Mouse (Mus musculus): ENCODE measurements around the gene Senp8. TPM values are rescaled to one million over a fixed set of nuclear protein-coding genes. Genes with fewer than 3 reads are reported as not detected.
"Not testable (repeated sequence)": the region's sequence is repeated elsewhere in the genome, so short reads cannot be mapped to it uniquely, and the experiment has no call there.

Senp8 gene
- 9.1 and 9.9 TPM in 2 replicates for polyA plus RNA-seq (2015; fragmentation: Nextera tagmentation; extraction: Ambion mirVana)

GRCm38 (mm10) chr9:59750267-59751065 lies at the start of gene Senp8, which contains the start of gene Myo9a:
TSS of gene Senp8 (minus strand) at chr9:59750710.
TSS of gene Myo9a (plus strand) at chr9:59750896.
- peak within 1 kb of the TSS; percentile 78 for H3K4me3 ChIP-seq (ENCODE audit: low read length)
- peaks cover 9% of the 10 kb centered on the region for H3K4me1 ChIP-seq (replicated peaks; ENCODE audit: control insufficient read depth, insufficient read depth, low read length)
- no peaks in the 10 kb centered on the region for H3K27me3 ChIP-seq (ENCODE audit: control insufficient read depth, insufficient read depth, low read depth, low read length)
- ATAC-seq (ENCODE audit: low read depth): peak; percentile 96
- no peaks in the 10 kb centered on the region for H3K9me3 ChIP-seq (ENCODE audit: control insufficient read depth, low read length)
- no peaks in the 10 kb centered on the region for H3K36me3 ChIP-seq (ENCODE audit: control insufficient read depth, insufficient read depth, low read length)
- H3K27ac ChIP-seq (ENCODE audit: low read length): peak within 1 kb of the TSS; percentile 96
- peak within 1 kb of the TSS; percentile 90 for H3K9ac ChIP-seq (ENCODE audit: low read length)
- under 1% methylated on average over 48 of the region's 59 CpGs for WGBS
- H3K4me2 ChIP-seq (ENCODE audit: low read depth, low read length): peak within 1 kb of the TSS; percentile 91

- WGBS: 89% methylated on average over 12 of the region's 13 CpGs
- not testable (repeated sequence) for H3K27me3 ChIP-seq (ENCODE audit: control insufficient read depth, insufficient read depth, low read depth, low read length); H3K9me3 ChIP-seq (ENCODE audit: control insufficient read depth, low read length); H3K36me3 ChIP-seq (ENCODE audit: control insufficient read depth, insufficient read depth, low read length); H3K27ac ChIP-seq (ENCODE audit: low read length); H3K4me3 ChIP-seq (ENCODE audit: low read length); H3K9ac ChIP-seq (ENCODE audit: low read length); H3K4me2 ChIP-seq (ENCODE audit: low read depth, low read length); H3K4me1 ChIP-seq (replicated peaks; ENCODE audit: control insufficient read depth, insufficient read depth, low read length); ATAC-seq (ENCODE audit: low read depth)
Observed at GRCm38 (mm10) chr9:59766966-59767461, 16.5 kb upstream of the Senp8 start.

GRCm38 (mm10) chr9:59760515-59760914 lies 10.0 kb upstream of the Senp8 start:
- WGBS: 63% methylated on average over 3 of the region's 3 CpGs
- no peak for ATAC-seq (ENCODE audit: low read depth)

GRCm38 (mm10) chr9:59757016-59757415 lies 6.5 kb upstream of the Senp8 start:
- ATAC-seq (ENCODE audit: low read depth); H3K27me3 ChIP-seq (ENCODE audit: control insufficient read depth, insufficient read depth, low read depth, low read length); H3K36me3 ChIP-seq (ENCODE audit: control insufficient read depth, insufficient read depth, low read length); H3K4me1 ChIP-seq (replicated peaks; ENCODE audit: control insufficient read depth, insufficient read depth, low read length); H3K4me3 ChIP-seq (ENCODE audit: low read length); H3K27ac ChIP-seq (ENCODE audit: low read length); H3K9ac ChIP-seq (ENCODE audit: low read length); H3K9me3 ChIP-seq (ENCODE audit: control insufficient read depth, low read length); H3K4me2 ChIP-seq (ENCODE audit: low read depth, low read length): not testable (repeated sequence)
- WGBS: 93% methylated on average over 2 of the region's 3 CpGs

More at GRCm38 (mm10) chr9:59760515-59760914, 10.0 kb upstream of the Senp8 start:
- no peak overlapping the region for H3K9ac ChIP-seq (ENCODE audit: low read length)
- no peaks in the 10 kb centered on the region for H3K9me3 ChIP-seq (ENCODE audit: control insufficient read depth, low read length)
- H3K4me2 ChIP-seq (ENCODE audit: low read depth, low read length): no peak overlapping the region
- H3K4me1 ChIP-seq (replicated peaks; ENCODE audit: control insufficient read depth, insufficient read depth, low read length): peaks cover 5% of the 10 kb centered on the region; the same call in 1 of the 2 replicates
- H3K36me3 ChIP-seq (ENCODE audit: control insufficient read depth, insufficient read depth, low read length): no peaks in the 10 kb centered on the region
- H3K27me3 ChIP-seq (ENCODE audit: control insufficient read depth, insufficient read depth, low read depth, low read length): no peaks in the 10 kb centered on the region
- H3K4me3 ChIP-seq (ENCODE audit: low read length): no peak overlapping the region
- no peak overlapping the region for H3K27ac ChIP-seq (ENCODE audit: low read length)

- peaks cover 8% of the 10 kb centered on the region; the same call in 1 of the 2 replicates for H3K4me1 ChIP-seq (replicated peaks; ENCODE audit: control insufficient read depth, insufficient read depth, low read length)
- no peak overlapping the region for H3K27ac ChIP-seq (ENCODE audit: low read length)
- H3K9ac ChIP-seq (ENCODE audit: low read length): no peak overlapping the region
- WGBS: 28% methylated on average over 2 of the region's 2 CpGs
- no peaks in the 10 kb centered on the region for H3K27me3 ChIP-seq (ENCODE audit: control insufficient read depth, insufficient read depth, low read depth, low read length)
- H3K4me3 ChIP-seq (ENCODE audit: low read length): no peak overlapping the region
- H3K9me3 ChIP-seq (ENCODE audit: control insufficient read depth, low read length): no peaks in the 10 kb centered on the region
- H3K4me2 ChIP-seq (ENCODE audit: low read depth, low read length): no peak overlapping the region
- ATAC-seq (ENCODE audit: low read depth): no peak
- no peaks in the 10 kb centered on the region for H3K36me3 ChIP-seq (ENCODE audit: control insufficient read depth, insufficient read depth, low read length)
Observed at GRCm38 (mm10) chr9:59755199-59755598, 4.7 kb upstream of the Senp8 start.

- peak overlapping the region; percentile 96; the same call in 1 of the 2 replicates for H3K27ac ChIP-seq (ENCODE audit: low read length)
- peaks cover 15% of the 10 kb centered on the region for H3K4me1 ChIP-seq (replicated peaks; ENCODE audit: control insufficient read depth, insufficient read depth, low read length)
Observed at GRCm38 (mm10) chr9:59751966-59752365, 1.5 kb upstream of the Senp8 start.

GRCm38 (mm10) chr9:59751066-59751581 lies 614 bp upstream of the Senp8 start:
- 0% methylated on average over 40 of the region's 49 CpGs for WGBS
- H3K4me3 ChIP-seq (ENCODE audit: low read length): peak overlapping the region; percentile 78
- peak; percentile 94 for ATAC-seq (ENCODE audit: low read depth)
- peaks cover 15% of the 10 kb centered on the region for H3K4me1 ChIP-seq (replicated peaks; ENCODE audit: control insufficient read depth, insufficient read depth, low read length)
- no peaks in the 10 kb centered on the region for H3K27me3 ChIP-seq (ENCODE audit: control insufficient read depth, insufficient read depth, low read depth, low read length)
- H3K27ac ChIP-seq (ENCODE audit: low read length): peak overlapping the region; percentile 96
- H3K9me3 ChIP-seq (ENCODE audit: control insufficient read depth, low read length): no peaks in the 10 kb centered on the region
- peak overlapping the region; percentile 90 for H3K9ac ChIP-seq (ENCODE audit: low read length)
- H3K36me3 ChIP-seq (ENCODE audit: control insufficient read depth, insufficient read depth, low read length): no peaks in the 10 kb centered on the region
- peak overlapping the region; percentile 91 for H3K4me2 ChIP-seq (ENCODE audit: low read depth, low read length)

More at GRCm38 (mm10) chr9:59751966-59752365, 1.5 kb upstream of the Senp8 start:
- 0% methylated on average over 2 of the region's 2 CpGs for WGBS
- Histone ChIP-seq H3K36me3 (ENCODE audit: control insufficient read depth, insufficient read depth, low read length) (no peaks in the 10 kb centered on the region), H3K4me2 (ENCODE audit: low read depth, low read length) (peak overlapping the region; percentile 91), H3K4me3 (ENCODE audit: low read length) (peak overlapping the region; percentile 78), H3K9me3 (ENCODE audit: control insufficient read depth, low read length) (no peaks in the 10 kb centered on the region), H3K9ac (ENCODE audit: low read length) (peak overlapping the region; percentile 90), H3K27me3 (ENCODE audit: control insufficient read depth, insufficient read depth, low read depth, low read length) (no peaks in the 10 kb centered on the region)
- no peak for ATAC-seq (ENCODE audit: low read depth)

GRCm38 (mm10) chr9:59749581-59750265 lies 787 bp downstream of the Senp8 start:
- Histone ChIP-seq H3K27me3 (ENCODE audit: control insufficient read depth, insufficient read depth, low read depth, low read length) (no peaks in the 10 kb centered on the region), H3K4me3 (ENCODE audit: low read length) (peak overlapping the region; percentile 78), H3K36me3 (ENCODE audit: control insufficient read depth, insufficient read depth, low read length) (no peaks in the 10 kb centered on the region), H3K9ac (ENCODE audit: low read length) (peak overlapping the region; percentile 67), H3K9me3 (ENCODE audit: control insufficient read depth, low read length) (no peaks in the 10 kb centered on the region), H3K27ac (ENCODE audit: low read length) (peak overlapping the region; percentile 84), H3K4me1 (replicated peaks; ENCODE audit: control insufficient read depth, insufficient read depth, low read length) (peaks cover 9% of the 10 kb centered on the region), H3K4me2 (ENCODE audit: low read depth, low read length) (peak overlapping the region; percentile 83)
- WGBS: 27% methylated on average over 12 of the region's 12 CpGs
- no peak for ATAC-seq (ENCODE audit: low read depth)

- H3K4me1 ChIP-seq (replicated peaks; ENCODE audit: control insufficient read depth, insufficient read depth, low read length): peaks cover 9% of the 10 kb centered on the region
- no peak for ATAC-seq (ENCODE audit: low read depth)
- no peaks in the 10 kb centered on the region for H3K27me3 ChIP-seq (ENCODE audit: control insufficient read depth, insufficient read depth, low read depth, low read length)
- H3K27ac ChIP-seq (ENCODE audit: low read length): no peak overlapping the region
- no peak overlapping the region for H3K4me2 ChIP-seq (ENCODE audit: low read depth, low read length)
- H3K9me3 ChIP-seq (ENCODE audit: control insufficient read depth, low read length): no peaks in the 10 kb centered on the region
- WGBS: 78% methylated on average over 11 of the region's 11 CpGs
- no peak overlapping the region for H3K4me3 ChIP-seq (ENCODE audit: low read length)
- H3K36me3 ChIP-seq (ENCODE audit: control insufficient read depth, insufficient read depth, low read length): no peaks in the 10 kb centered on the region
- H3K9ac ChIP-seq (ENCODE audit: low read length): no peak overlapping the region
Observed at GRCm38 (mm10) chr9:59748969-59749368, 1.5 kb downstream of the Senp8 start.
